13 mouse cellular contexts compared by ENCODE assay signal in genomic region chr16:40685531-40685930, GRCm38 (mm10).
"Had no signal": no experiment of that assay in that cellular context is flagged by ENCODE, and none has a peak within 500 bp of the region (broad histone marks: within the 10 kb centered on the region; RNA-seq: fewer than 3 reads in every experiment).

No protein-coding gene starts in this region.

- DNase-seq: gastrocnemius, postnatal 10 days; gastrocnemius, postnatal 25 days; heart, adult 18-20 months; heart, postnatal 10 days; heart, postnatal 4 days; kidney, adult 18-20 months; kidney, adult 8-10 months; kidney, postnatal 10 days; kidney, postnatal 25 days; kidney, postnatal 4 days; liver; liver, embryonic 13.5 days; liver, postnatal 0 days had no signal
